Mouse (Mus musculus): ENCODE results near the gene Ubl5.

Gene Ubl5

GRCm38 (mm10) chr9:20696107-20696712 lies 53.5 kb downstream of the Ubl5 start:
- DNase-seq (ENCODE audit: low read depth in 1 of 2, low spot score in 2 of 2), result no peak
